Mouse (Mus musculus) hindbrain, embryonic 11.5 days (tissue): ENCODE measurements at regions not wholly inside any gene's neighbourhood (a gene's known extent, or its start where the extent isn't known, plus 50 kb on each side); places are given as distances from the start of the nearest gene placed in this dataset.

ENCODE experiments used
- ATAC-seq: fragments of 200-750 bp; cut with Nextera tagmentation; 2 replicates; pipeline ENCODE4 v1.8.0; 2017; ENCODE audit warnings: mild to moderate bottlenecking, moderate TSS enrichment, moderate library complexity; ENCODE audit not compliant: low FRiP score
- DNase-seq: peaks from one replicate; pipeline ENCODE4 v3.0.0-alpha.2; 2015; ENCODE audit warnings: low spot score
- H3K27ac ChIP-seq: fragments of 300-500 bp; sonication (generic); 2 replicates; pipeline ENCODE4 v1.5.1; 2014; ENCODE audit warnings: mild to moderate bottlenecking, low read depth, low read length
- H3K27me3 ChIP-seq: fragments of 300-500 bp; sonication (generic); 2 replicates; pipeline ENCODE4 v1.6.1; 2014; ENCODE audit warnings: mild to moderate bottlenecking, low read length, moderate library complexity, mixed read lengths; ENCODE audit not compliant: control insufficient read depth, insufficient read depth
- H3K36me3 ChIP-seq: fragments of 300-500 bp; sonication (generic); 2 replicates; pipeline ENCODE4 v1.6.1; 2014; ENCODE audit warnings: mild to moderate bottlenecking, low read length, moderate library complexity, mixed read lengths; ENCODE audit not compliant: control insufficient read depth, insufficient read depth
- H3K4me1 ChIP-seq: fragments of 300-500 bp; sonication (generic); replicated peaks from 2 replicates; pipeline ENCODE4 v1.6.1; 2014; ENCODE audit warnings: low read length, mixed read lengths; ENCODE audit not compliant: control insufficient read depth, insufficient read depth
- H3K4me2 ChIP-seq: fragments of 300-500 bp; sonication (generic); replicated peaks from 2 replicates; pipeline ENCODE4 v1.6.1; 2014; ENCODE audit warnings: mild to moderate bottlenecking, low read depth, low read length
- H3K4me3 ChIP-seq: fragments of 300-500 bp; sonication (generic); 2 replicates; pipeline ENCODE4 v1.5.1; 2014; ENCODE audit warnings: low read depth, low read length
- H3K9ac ChIP-seq: fragments of 300-500 bp; sonication (generic); 2 replicates; pipeline ENCODE4 v1.6.1; 2014; ENCODE audit warnings: low read depth, low read length
- H3K9me3 ChIP-seq: fragments of 300-500 bp; sonication (generic); 2 replicates; pipeline ENCODE4 v1.6.1; 2016; ENCODE audit warnings: low read length; ENCODE audit not compliant: control insufficient read depth
- WGBS: fragments of 180-500 bp; shearing (Covaris S2); extraction: QIAGEN DNeasy Blood & Tissue Kit; methylation state at CpG from one replicate; pipeline ENCODE4 v1.1.7; 2014; 5-methylcytosine and 5-hydroxymethylcytosine counted together

GRCm38 (mm10) chr11:7606652-7607051 lies 392.9 kb upstream of the Igfbp3 start:
- no peak overlapping the region for H3K9ac ChIP-seq
- no peaks in the 10 kb centered on the region for H3K4me1 ChIP-seq
- 90% methylated on average over 7 of the region's 7 CpGs for WGBS
- DNase-seq, result no peak
- no peak for ATAC-seq
- no peak overlapping the region for H3K4me2 ChIP-seq
- H3K27ac ChIP-seq, result no peak overlapping the region
- H3K4me3 ChIP-seq, result no peak overlapping the region
- H3K36me3 ChIP-seq, result no peaks in the 10 kb centered on the region
- no peaks in the 10 kb centered on the region for H3K27me3 ChIP-seq
- no peaks in the 10 kb centered on the region for H3K9me3 ChIP-seq

GRCm38 (mm10) chr11:7592010-7592409 lies 378.3 kb upstream of the Igfbp3 start:
- DNase-seq, result no peak
- Histone ChIP-seq H3K4me2 (no peak overlapping the region), H3K27ac (no peak overlapping the region), H3K4me1 (no peaks in the 10 kb centered on the region), H3K4me3 (no peak overlapping the region), H3K9ac (no peak overlapping the region), H3K27me3 (no peaks in the 10 kb centered on the region), H3K9me3 (no peaks in the 10 kb centered on the region), H3K36me3 (no peaks in the 10 kb centered on the region)
- 82% methylated on average over 4 of the region's 4 CpGs for WGBS
- ATAC-seq, result no peak

GRCm38 (mm10) chr11:7583296-7583695 lies 369.6 kb upstream of the Igfbp3 start:
- WGBS, result 88% methylated on average over 2 of the region's 2 CpGs
- DNase-seq (no peak), ATAC-seq (no peak)
- Histone ChIP-seq H3K4me3 (no peak overlapping the region), H3K27me3 (no peaks in the 10 kb centered on the region), H3K4me2 (no peak overlapping the region), H3K9me3 (no peaks in the 10 kb centered on the region), H3K27ac (no peak overlapping the region), H3K9ac (no peak overlapping the region), H3K36me3 (no peaks in the 10 kb centered on the region), H3K4me1 (no peaks in the 10 kb centered on the region)

GRCm38 (mm10) chr11:7568484-7568883 lies 354.8 kb upstream of the Igfbp3 start:
- Histone ChIP-seq H3K27me3 (no peaks in the 10 kb centered on the region), H3K4me3 (no peak overlapping the region), H3K36me3 (no peaks in the 10 kb centered on the region), H3K4me2 (no peak overlapping the region), H3K4me1 (no peaks in the 10 kb centered on the region), H3K9me3 (no peaks in the 10 kb centered on the region), H3K27ac (no peak overlapping the region), H3K9ac (no peak overlapping the region)
- peak; percentile 17 for DNase-seq
- 88% methylated on average over 1 of the region's 1 CpGs for WGBS
- ATAC-seq, result no peak

GRCm38 (mm10) chr11:7562029-7562428 lies 348.3 kb upstream of the Igfbp3 start:
- Histone ChIP-seq H3K27ac (no peak overlapping the region), H3K4me1 (no peaks in the 10 kb centered on the region), H3K27me3 (no peaks in the 10 kb centered on the region), H3K36me3 (no peaks in the 10 kb centered on the region), H3K9me3 (no peaks in the 10 kb centered on the region), H3K9ac (no peak overlapping the region), H3K4me2 (no peak overlapping the region), H3K4me3 (no peak overlapping the region)
- DNase-seq (no peak), ATAC-seq (no peak)
- WGBS, result 43% methylated on average over 2 of the region's 2 CpGs

- WGBS, result 58% methylated on average over 1 of the region's 1 CpGs
- no peaks in the 10 kb centered on the region for H3K9me3 ChIP-seq
- H3K27me3 ChIP-seq, result no peaks in the 10 kb centered on the region
- H3K4me3 ChIP-seq, result no peak overlapping the region
- H3K27ac ChIP-seq, result no peak overlapping the region
- H3K4me1 ChIP-seq, result no peaks in the 10 kb centered on the region
- no peak overlapping the region for H3K4me2 ChIP-seq
- H3K36me3 ChIP-seq, result no peaks in the 10 kb centered on the region
- ATAC-seq (no peak), DNase-seq (no peak)
- no peak overlapping the region for H3K9ac ChIP-seq
Observed at GRCm38 (mm10) chr11:7561437-7561836, 347.7 kb upstream of the Igfbp3 start.

- H3K4me1 ChIP-seq, result no peaks in the 10 kb centered on the region
- H3K4me3 ChIP-seq, result no peak overlapping the region
- WGBS, result 84% methylated on average over 6 of the region's 6 CpGs
- no peak overlapping the region for H3K27ac ChIP-seq
- H3K9me3 ChIP-seq, result no peaks in the 10 kb centered on the region
- no peak overlapping the region for H3K4me2 ChIP-seq
- H3K27me3 ChIP-seq, result no peaks in the 10 kb centered on the region
- DNase-seq, result no peak
- no peak overlapping the region for H3K9ac ChIP-seq
- no peaks in the 10 kb centered on the region for H3K36me3 ChIP-seq
- ATAC-seq, result no peak
Observed at GRCm38 (mm10) chr11:7555613-7556274, 342.0 kb upstream of the Igfbp3 start.

- 87% methylated on average over 3 of the region's 3 CpGs for WGBS
- no peak for ATAC-seq
- no peak overlapping the region for H3K9ac ChIP-seq
- no peak overlapping the region for H3K4me3 ChIP-seq
- H3K27ac ChIP-seq, result no peak overlapping the region
- H3K4me2 ChIP-seq, result no peak overlapping the region
- H3K27me3 ChIP-seq, result no peaks in the 10 kb centered on the region
- no peak for DNase-seq
- H3K9me3 ChIP-seq, result no peaks in the 10 kb centered on the region
- no peaks in the 10 kb centered on the region for H3K36me3 ChIP-seq
- no peaks in the 10 kb centered on the region for H3K4me1 ChIP-seq
Observed at GRCm38 (mm10) chr11:7552154-7552553, 338.4 kb upstream of the Igfbp3 start.

- Histone ChIP-seq H3K27me3 (no peaks in the 10 kb centered on the region), H3K36me3 (no peaks in the 10 kb centered on the region), H3K4me3 (no peak overlapping the region), H3K9ac (no peak overlapping the region), H3K9me3 (no peaks in the 10 kb centered on the region), H3K4me2 (no peak overlapping the region), H3K4me1 (no peaks in the 10 kb centered on the region), H3K27ac (no peak overlapping the region)
- no peak for DNase-seq
- ATAC-seq, result no peak
- WGBS, result 85% methylated on average over 2 of the region's 2 CpGs
Observed at GRCm38 (mm10) chr11:7547796-7548195, 334.1 kb upstream of the Igfbp3 start.
